Mouse (Mus musculus) neural tube, embryonic 15.5 days (tissue): ENCODE measurements around the gene Zwilch. TPM values are rescaled to one million over a fixed set of nuclear protein-coding genes. Genes with fewer than 3 reads are reported as not detected.
A peak's percentile ranks its signal among the peaks of the same experiment; 100 is the strongest.

Experiments
- ATAC-seq: fragments of 200-750 bp; cut with Nextera tagmentation; 2 replicates; pipeline ENCODE4 v1.8.0; 2017; ENCODE audit warnings: mild to moderate bottlenecking, moderate TSS enrichment, moderate library complexity; ENCODE audit not compliant: low FRiP score
- H3K27ac ChIP-seq: fragments of 300-500 bp; sonication (generic); replicated peaks from 2 replicates; pipeline ENCODE4 v1.5.1; 2015; ENCODE audit warnings: mild to moderate bottlenecking, inconsistent platforms
- H3K27me3 ChIP-seq: fragments of 300-500 bp; sonication (generic); replicated peaks from 2 replicates; pipeline ENCODE4 v1.6.1; 2015; ENCODE audit warnings: inconsistent platforms
- H3K36me3 ChIP-seq: fragments of 300-500 bp; sonication (generic); 2 replicates; pipeline ENCODE4 v1.6.1; 2015; ENCODE audit warnings: inconsistent platforms
- H3K4me1 ChIP-seq: fragments of 300-500 bp; sonication (generic); 2 replicates; pipeline ENCODE4 v1.6.1; 2015; ENCODE audit warnings: inconsistent platforms
- H3K4me2 ChIP-seq: fragments of 300-500 bp; sonication (generic); 2 replicates; pipeline ENCODE4 v1.6.1; 2015; ENCODE audit warnings: inconsistent platforms, mild to moderate bottlenecking, moderate library complexity
- H3K4me3 ChIP-seq: fragments of 300-500 bp; sonication (generic); replicated peaks from 2 replicates; pipeline ENCODE4 v1.5.1; 2015; ENCODE audit warnings: mild to moderate bottlenecking, inconsistent platforms
- H3K9ac ChIP-seq: fragments of 300-500 bp; sonication (generic); replicated peaks from 2 replicates; pipeline ENCODE4 v1.6.1; 2015; ENCODE audit warnings: mild to moderate bottlenecking, inconsistent platforms
- H3K9me3 ChIP-seq: fragments of 300-500 bp; sonication (generic); replicated peaks from 2 replicates; pipeline ENCODE4 v1.6.1; 2016; ENCODE audit warnings: inconsistent platforms
- WGBS: fragments of 180-500 bp; shearing (Covaris S2); methylation state at CpG from one replicate; pipeline ENCODE4 v1.1.7; 2015; ENCODE audit warnings: mixed read lengths; 5-methylcytosine and 5-hydroxymethylcytosine counted together
- polyA plus RNA-seq: library from polyadenylated mRNA; unstranded; fragments of >200 nt; fragmentation: Nextera tagmentation; extraction: Ambion mirVana; gene quantifications from 2 replicates; pipeline ENCODE4 v1.2.1, GENCODE M21; 2015

The Zwilch gene
- 6.0 and 8.1 TPM in 2 replicates for polyA plus RNA-seq

GRCm38 (mm10) chr9:64172816-64173665 is at the start of gene Zwilch, which contains the start of gene Rpl4:
Zwilch (minus strand) TSS chr9:64173104.
Rpl4 (plus strand) TSS chr9:64173375.
- WGBS: under 1% methylated on average over 42 of the region's 42 CpGs
- Histone ChIP-seq H3K27ac (peak within 1 kb of the TSS; percentile 92), H3K4me1 (peaks cover 23% of the 10 kb centered on the region), H3K4me2 (peak within 1 kb of the TSS; percentile 91), H3K9ac (peak within 1 kb of the TSS; percentile 94), H3K4me3 (peak within 1 kb of the TSS; percentile 98), H3K36me3 (peaks cover 34% of the 10 kb centered on the region), H3K9me3 (no peaks in the 10 kb centered on the region), H3K27me3 (no peaks in the 10 kb centered on the region)
- ATAC-seq: peak; percentile 90

- WGBS: 62% methylated on average over 2 of the region's 2 CpGs
- Histone ChIP-seq H3K9ac (no peak overlapping the region), H3K27ac (no peak overlapping the region), H3K4me1 (no peaks in the 10 kb centered on the region), H3K9me3 (no peaks in the 10 kb centered on the region), H3K4me2 (no peak overlapping the region), H3K4me3 (no peak overlapping the region), H3K27me3 (no peaks in the 10 kb centered on the region), H3K36me3 (no peaks in the 10 kb centered on the region)
- ATAC-seq: no peak
These were observed 49.2 kb upstream of the Zwilch start for GRCm38 (mm10) chr9:64222098-64222497.

DNA sequence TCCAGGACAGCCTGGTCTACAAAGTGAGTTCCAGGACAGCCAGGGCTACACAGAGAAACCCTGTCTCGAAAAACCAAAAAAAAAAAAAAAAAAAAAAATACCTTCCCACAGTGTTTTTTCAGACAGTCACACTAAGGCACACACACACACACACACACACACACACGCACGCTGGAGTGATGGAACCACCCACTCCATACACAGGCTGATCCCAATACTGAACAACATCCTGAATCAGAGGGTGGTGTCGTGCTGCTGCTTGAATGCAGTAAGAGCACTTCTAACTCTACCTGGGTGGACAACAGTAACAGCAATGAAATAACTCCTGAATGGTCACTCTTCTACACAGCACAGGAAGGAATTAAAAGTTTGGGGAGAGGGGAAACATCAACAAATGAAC is 48.6 kb upstream of the Zwilch start:
- ATAC-seq: no peak
- Histone ChIP-seq H3K4me1 (no peaks in the 10 kb centered on the region), H3K9me3 (no peaks in the 10 kb centered on the region), H3K9ac (no peak overlapping the region), H3K27me3 (no peaks in the 10 kb centered on the region), H3K4me2 (no peak overlapping the region), H3K36me3 (no peaks in the 10 kb centered on the region), H3K4me3 (no peak overlapping the region), H3K27ac (no peak overlapping the region)
- WGBS: 85% methylated on average over 3 of the region's 4 CpGs

DNA sequence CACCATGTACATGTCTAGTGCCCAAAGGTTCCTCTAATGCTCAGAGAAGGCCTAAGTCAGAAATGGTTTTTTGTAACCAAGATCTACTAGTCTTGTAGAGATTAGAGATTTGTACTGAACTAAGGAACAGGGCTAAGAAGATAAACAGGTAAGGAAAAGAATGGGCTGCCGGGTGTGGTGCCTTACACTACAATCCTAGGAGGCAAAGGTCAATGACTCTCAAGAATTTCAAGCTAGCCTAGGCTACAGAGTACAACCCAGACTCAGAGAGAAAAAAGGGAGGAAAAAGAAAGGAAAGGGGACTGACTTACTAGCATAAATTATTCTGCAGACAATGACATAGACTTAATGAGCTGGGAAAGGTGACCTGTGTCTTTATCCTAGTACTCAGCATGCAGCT is 47.7 kb upstream of the Zwilch start:
- Histone ChIP-seq H3K27me3 (no peaks in the 10 kb centered on the region), H3K4me3 (no peak overlapping the region), H3K36me3 (no peaks in the 10 kb centered on the region), H3K4me2 (no peak overlapping the region), H3K9me3 (no peaks in the 10 kb centered on the region), H3K4me1 (no peaks in the 10 kb centered on the region), H3K9ac (no peak overlapping the region), H3K27ac (no peak overlapping the region)
- no peak for ATAC-seq
- WGBS: 12% methylated on average over 1 of the region's 1 CpGs

- 89% methylated on average over 10 of the region's 10 CpGs for WGBS
- Histone ChIP-seq H3K27me3 (no peaks in the 10 kb centered on the region), H3K4me2 (no peak overlapping the region)
These were observed 47.0 kb upstream of the Zwilch start for GRCm38 (mm10) chr9:64219772-64220420.

GRCm38 (mm10) chr9:64219305-64219704 is 46.4 kb upstream of the Zwilch start:
- WGBS: 68% methylated on average over 1 of the region's 1 CpGs
- ATAC-seq: no peak
- no peak overlapping the region for H3K9ac ChIP-seq
- H3K27me3 ChIP-seq: no peaks in the 10 kb centered on the region
- no peaks in the 10 kb centered on the region for H3K36me3 ChIP-seq
- H3K4me1 ChIP-seq: no peaks in the 10 kb centered on the region
- H3K4me2 ChIP-seq: no peak overlapping the region
- H3K4me3 ChIP-seq: no peak overlapping the region
- H3K27ac ChIP-seq: no peak overlapping the region
- H3K9me3 ChIP-seq: no peaks in the 10 kb centered on the region

More at GRCm38 (mm10) chr9:64219772-64220420, 47.0 kb upstream of the Zwilch start:
- Histone ChIP-seq H3K4me3 (no peak overlapping the region), H3K9me3 (no peaks in the 10 kb centered on the region), H3K4me1 (no peaks in the 10 kb centered on the region), H3K27ac (no peak overlapping the region), H3K9ac (no peak overlapping the region), H3K36me3 (no peaks in the 10 kb centered on the region)
- ATAC-seq: no peak

GRCm38 (mm10) chr9:64217887-64218286 is 45.0 kb upstream of the Zwilch start:
- Histone ChIP-seq H3K4me1 (no peaks in the 10 kb centered on the region), H3K36me3 (no peaks in the 10 kb centered on the region; the same call in 1 of the 2 replicates), H3K4me2 (no peak overlapping the region), H3K27me3 (no peaks in the 10 kb centered on the region), H3K9ac (no peak overlapping the region), H3K9me3 (no peaks in the 10 kb centered on the region), H3K4me3 (no peak overlapping the region), H3K27ac (no peak overlapping the region)
- no peak for ATAC-seq

DNA sequence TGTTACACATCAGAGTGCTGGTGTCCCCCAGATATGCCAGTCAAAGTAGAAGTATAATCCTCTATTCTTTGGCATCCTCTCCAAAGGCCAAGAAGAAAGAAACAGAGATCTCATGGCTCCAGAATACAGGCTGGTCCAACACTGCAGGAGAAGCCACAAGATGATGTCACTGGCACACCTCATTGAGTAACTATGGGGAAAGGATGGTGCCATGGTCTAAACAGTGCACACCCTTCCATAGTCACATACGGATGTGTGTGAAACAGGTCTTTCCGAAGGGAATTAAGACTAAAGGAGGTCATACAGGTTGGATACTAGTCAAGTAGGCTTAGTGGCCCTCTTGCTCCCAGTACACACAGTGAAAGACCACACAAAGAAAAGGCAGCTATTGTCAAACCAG is 43.7 kb upstream of the Zwilch start:
- no peak overlapping the region for H3K27ac ChIP-seq
- no peak overlapping the region for H3K4me2 ChIP-seq
- H3K36me3 ChIP-seq: peaks cover 6% of the 10 kb centered on the region; the same call in 1 of the 2 replicates
- 90% methylated on average over 2 of the region's 2 CpGs for WGBS
- no peak overlapping the region for H3K9ac ChIP-seq
- no peaks in the 10 kb centered on the region for H3K4me1 ChIP-seq
- no peak overlapping the region for H3K4me3 ChIP-seq
- no peak for ATAC-seq
- H3K9me3 ChIP-seq: no peaks in the 10 kb centered on the region
- H3K27me3 ChIP-seq: no peaks in the 10 kb centered on the region

DNA sequence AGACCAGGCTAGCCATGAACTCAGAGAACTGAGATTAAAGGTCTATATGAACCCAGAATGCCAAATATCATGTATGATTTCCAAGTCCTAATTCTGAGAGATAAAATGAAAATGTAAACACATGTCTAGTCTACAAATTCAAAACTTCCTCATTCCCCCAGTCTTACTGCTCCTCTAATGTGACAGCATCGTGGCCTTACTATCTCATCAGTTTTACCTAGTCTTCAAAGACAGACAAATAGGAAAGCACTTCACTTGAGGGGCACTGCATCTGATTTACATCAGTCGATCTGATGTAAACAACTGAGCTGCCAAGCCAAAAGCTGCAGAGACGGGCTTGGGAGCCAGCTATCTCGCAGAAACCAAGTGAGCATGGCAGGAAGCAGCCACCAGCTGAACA is 43.2 kb upstream of the Zwilch start:
- no peak for ATAC-seq
- no peaks in the 10 kb centered on the region for H3K9me3 ChIP-seq
- no peaks in the 10 kb centered on the region for H3K4me1 ChIP-seq
- H3K4me2 ChIP-seq: no peak overlapping the region
- peaks cover 8% of the 10 kb centered on the region; the same call in 1 of the 2 replicates for H3K36me3 ChIP-seq
- WGBS: 88% methylated on average over 4 of the region's 4 CpGs
- H3K9ac ChIP-seq: no peak overlapping the region
- no peak overlapping the region for H3K27ac ChIP-seq
- H3K27me3 ChIP-seq: no peaks in the 10 kb centered on the region
- H3K4me3 ChIP-seq: no peak overlapping the region

GRCm38 (mm10) chr9:64214452-64214851 is 41.5 kb upstream of the Zwilch start:
- no peak overlapping the region for H3K4me3 ChIP-seq
- no peak overlapping the region for H3K4me2 ChIP-seq
- no peaks in the 10 kb centered on the region for H3K9me3 ChIP-seq
- H3K9ac ChIP-seq: no peak overlapping the region
- no peaks in the 10 kb centered on the region for H3K27me3 ChIP-seq
- H3K36me3 ChIP-seq: peaks cover 15% of the 10 kb centered on the region; the same call in 1 of the 2 replicates
- no peak overlapping the region for H3K27ac ChIP-seq
- WGBS: 96% methylated on average over 17 of the region's 17 CpGs
- H3K4me1 ChIP-seq: no peaks in the 10 kb centered on the region
- no peak for ATAC-seq

- peaks cover 41% of the 10 kb centered on the region for H3K36me3 ChIP-seq
- no peaks in the 10 kb centered on the region for H3K4me1 ChIP-seq
- no peaks in the 10 kb centered on the region for H3K27me3 ChIP-seq
- no peaks in the 10 kb centered on the region for H3K9me3 ChIP-seq
- H3K4me2 ChIP-seq: no peak overlapping the region
- H3K9ac ChIP-seq: no peak overlapping the region
- ATAC-seq: no peak
- H3K27ac ChIP-seq: no peak overlapping the region
- H3K4me3 ChIP-seq: no peak overlapping the region
- 95% methylated on average over 3 of the region's 3 CpGs for WGBS
These were observed 34.7 kb upstream of the Zwilch start for GRCm38 (mm10) chr9:64207509-64208084.

- no peak for ATAC-seq
- Histone ChIP-seq H3K36me3 (peaks cover 23% of the 10 kb centered on the region), H3K27ac (no peak overlapping the region), H3K4me2 (no peak overlapping the region), H3K27me3 (no peaks in the 10 kb centered on the region), H3K9me3 (no peaks in the 10 kb centered on the region), H3K4me3 (no peak overlapping the region), H3K9ac (no peak overlapping the region), H3K4me1 (no peaks in the 10 kb centered on the region)
These were observed 30.0 kb upstream of the Zwilch start for GRCm38 (mm10) chr9:64202866-64203265.
